Mouse (Mus musculus) layer of hippocampus, adult 8-10 months (tissue): ENCODE results near the gene Nat14. TPM values are rescaled to one million over a fixed set of nuclear protein-coding genes. Genes with fewer than 3 reads are reported as not detected.
A peak's percentile ranks its signal among the peaks of the same experiment; 100 is the strongest.
"Not testable (repeated sequence)": the region's sequence is repeated elsewhere in the genome, so short reads cannot be mapped to it uniquely, and the experiment has no call there.

Source experiments
- DNase-seq, 2 experiments: peaks; one replicate each; pipeline ENCODE4 v3.0.0; 2022; ENCODE audit warnings: low spot score in 2 of 2
- total RNA-seq, 4 experiments: library from RNA; stranded (reverse); gene quantifications; 2 replicates each; pipeline ENCODE4 v1.2.4; 2022

Nat14 gene
- 100 to 1,000 TPM in 2 of 4 experiments, 10 to 100 TPM in 2; 89.9 to 111 (median 102) TPM for total RNA-seq

- no peak for DNase-seq
These were observed at the start of gene Nat14 for GRCm38 (mm10) chr7:4921824-4922482. Gene Nat14 (plus strand): TSS chr7:4922028.

DNA sequence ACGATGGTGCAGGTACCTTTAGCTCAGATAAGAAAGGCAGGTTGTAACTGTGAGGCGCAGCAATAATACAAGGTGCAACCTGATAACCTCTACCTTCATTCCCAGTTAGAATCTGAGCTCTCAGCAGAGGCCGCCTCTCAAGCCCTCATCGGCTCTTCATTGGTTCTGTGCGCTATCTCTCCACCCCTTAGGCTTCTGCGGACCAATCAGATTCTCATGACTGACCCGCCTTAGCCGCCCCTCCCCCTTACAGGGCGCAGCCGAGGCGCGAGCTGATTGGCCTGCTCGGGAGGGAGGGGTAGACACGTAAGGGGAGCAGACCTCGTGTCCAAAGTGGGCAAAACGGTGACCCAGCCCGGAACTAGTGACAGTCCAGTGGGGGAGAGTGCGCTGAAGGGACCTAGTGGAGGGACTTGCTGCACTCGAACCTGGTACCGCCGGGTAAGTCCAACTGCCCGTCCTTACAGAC, 45.0 kb upstream of the Nat14 start, which contains the start of gene Isoc2a:
Isoc2a (plus strand) TSS at position 401 of the 469 bp plus-strand sequence.
- DNase-seq = peak; percentile 84 to 90

DNA sequence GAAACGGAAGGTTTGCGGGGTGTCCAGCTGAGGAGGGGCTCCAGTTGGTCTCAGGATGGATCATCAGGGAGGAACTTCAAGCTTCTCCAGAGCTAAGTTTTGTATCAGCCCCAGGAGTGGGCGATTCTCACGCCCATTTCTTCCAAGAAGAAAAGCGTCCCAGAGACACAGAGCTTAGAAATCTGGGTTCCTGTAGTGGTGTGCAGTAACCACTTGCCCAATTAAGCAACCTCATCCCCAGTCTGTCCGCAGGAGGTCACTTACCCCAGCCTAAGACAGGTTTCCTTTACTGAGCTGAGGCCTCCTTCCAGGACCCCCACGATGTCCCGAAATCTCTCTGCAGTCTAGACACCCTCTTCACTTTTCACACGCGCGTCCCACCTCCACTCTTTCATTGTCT, 44.6 kb upstream of the Nat14 start:
- DNase-seq = no peak

GRCm38 (mm10) chr7:4878186-4878585, 43.6 kb upstream of the Nat14 start:
- DNase-seq = no peak

GRCm38 (mm10) chr7:4879036-4879435, 42.8 kb upstream of the Nat14 start:
- not testable (repeated sequence) for DNase-seq

- no peak for DNase-seq
These were observed 35.1 kb upstream of the Nat14 start for GRCm38 (mm10) chr7:4886680-4887079.

- no peak for DNase-seq
These were observed 26.6 kb upstream of the Nat14 start for GRCm38 (mm10) chr7:4895186-4895585.

GRCm38 (mm10) chr7:4898851-4899648, 22.8 kb upstream of the Nat14 start:
- no peak for DNase-seq

DNA sequence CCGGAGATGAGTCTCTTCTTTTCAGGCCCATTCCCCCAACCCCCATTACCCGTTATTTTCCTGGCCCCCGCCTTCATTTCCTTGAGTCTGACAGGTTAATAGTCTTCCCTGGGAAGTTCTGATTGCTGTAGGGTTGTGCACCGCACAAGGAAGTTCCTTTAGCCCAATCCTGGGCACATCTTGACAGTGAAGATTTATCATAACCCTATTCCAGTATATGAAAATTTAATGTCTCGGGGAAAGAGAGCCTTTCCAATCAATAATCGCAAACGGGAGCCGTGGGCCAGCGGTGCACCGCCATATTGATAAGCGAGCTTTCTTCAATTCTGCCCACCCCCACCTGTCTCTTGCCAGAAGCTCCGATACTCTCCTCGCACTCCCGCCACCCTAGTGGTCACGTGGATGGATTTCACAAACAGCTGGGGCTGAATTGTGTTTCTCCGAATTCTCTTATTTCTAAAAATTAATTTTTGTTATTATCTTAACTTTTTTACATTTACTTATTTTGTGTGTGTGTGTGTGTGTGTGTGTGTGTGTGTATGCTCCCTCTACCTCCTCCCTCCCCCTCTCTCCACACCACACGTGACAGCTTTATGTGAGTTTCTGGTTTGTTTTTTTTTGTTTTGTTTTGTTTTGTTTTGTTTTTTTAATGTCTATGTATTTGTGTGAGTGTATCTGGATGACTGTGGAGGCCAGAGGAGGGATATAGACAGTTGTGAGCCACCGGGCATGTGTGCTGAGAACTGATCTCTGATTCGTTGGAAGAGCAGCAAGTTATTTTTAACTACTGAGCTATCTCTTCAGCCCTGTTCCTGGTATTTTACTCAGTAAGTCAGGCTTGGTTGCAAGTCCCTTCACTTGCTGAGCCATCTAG, 21.9 kb upstream of the Nat14 start:
- DNase-seq = no peak

- DNase-seq = no peak
These were observed 21.3 kb upstream of the Nat14 start for GRCm38 (mm10) chr7:4900523-4900851.

DNA sequence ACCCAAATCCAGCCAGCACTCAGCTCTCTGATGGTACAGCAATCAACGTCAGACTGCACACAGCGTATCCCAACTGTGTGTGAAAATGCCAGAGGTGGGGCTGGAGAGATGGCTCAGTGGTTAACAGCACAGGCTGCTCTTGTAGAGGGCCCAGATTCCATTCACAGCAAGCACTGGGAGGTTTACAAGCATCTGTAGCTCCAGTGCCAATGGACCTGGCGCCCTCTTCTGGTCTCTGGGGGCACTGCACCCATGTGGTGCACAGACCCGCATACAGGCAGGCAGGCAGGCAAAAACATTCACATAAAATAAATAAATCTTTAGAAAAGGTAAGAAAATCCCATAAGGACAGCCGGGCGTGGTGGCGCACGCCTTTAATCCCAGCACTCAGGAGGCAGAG, 20.7 kb upstream of the Nat14 start:
- DNase-seq = no peak

- no peak for DNase-seq
These were observed 19.4 kb upstream of the Nat14 start for GRCm38 (mm10) chr7:4902404-4902803.

DNA sequence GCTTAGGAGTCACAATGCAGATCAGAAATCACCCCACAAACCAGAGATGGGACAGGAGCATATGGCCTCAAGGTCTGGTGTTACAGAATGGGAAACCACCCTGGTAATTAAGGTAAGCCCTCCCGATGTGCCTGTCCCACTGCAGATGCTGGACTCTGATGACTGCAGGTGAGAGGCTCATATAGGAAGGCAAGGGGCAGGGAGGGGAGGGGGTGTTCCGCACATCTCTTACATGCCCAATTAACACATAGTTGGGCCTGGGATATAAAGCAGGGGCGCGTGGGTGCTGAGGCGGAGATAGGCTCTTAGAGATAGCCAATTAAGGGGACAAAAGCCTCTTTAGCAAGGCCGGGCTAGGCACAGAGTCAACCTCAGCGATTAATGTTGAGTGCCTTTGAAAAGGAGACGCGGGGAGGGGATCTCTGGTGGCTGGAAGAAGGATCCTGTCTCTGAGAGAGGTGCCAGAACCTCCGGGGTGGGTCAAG, 15.3 kb upstream of the Nat14 start, which contains the start of gene Gm36210:
Gm36210 (minus strand) TSS at position 51 of the 485 bp plus-strand sequence.
- DNase-seq = no peak

- no peak for DNase-seq
These were observed 10.3 kb upstream of the Nat14 start for GRCm38 (mm10) chr7:4911561-4911960.

GRCm38 (mm10) chr7:4912248-4912647, 9.6 kb upstream of the Nat14 start:
- no peak for DNase-seq

- DNase-seq = peak; percentile 88 to 93
These were observed 6.7 kb upstream of the Nat14 start, which contains the start of gene Zfp628 for GRCm38 (mm10) chr7:4915007-4915665. Gene Zfp628 (plus strand): TSS chr7:4915217.

DNA sequence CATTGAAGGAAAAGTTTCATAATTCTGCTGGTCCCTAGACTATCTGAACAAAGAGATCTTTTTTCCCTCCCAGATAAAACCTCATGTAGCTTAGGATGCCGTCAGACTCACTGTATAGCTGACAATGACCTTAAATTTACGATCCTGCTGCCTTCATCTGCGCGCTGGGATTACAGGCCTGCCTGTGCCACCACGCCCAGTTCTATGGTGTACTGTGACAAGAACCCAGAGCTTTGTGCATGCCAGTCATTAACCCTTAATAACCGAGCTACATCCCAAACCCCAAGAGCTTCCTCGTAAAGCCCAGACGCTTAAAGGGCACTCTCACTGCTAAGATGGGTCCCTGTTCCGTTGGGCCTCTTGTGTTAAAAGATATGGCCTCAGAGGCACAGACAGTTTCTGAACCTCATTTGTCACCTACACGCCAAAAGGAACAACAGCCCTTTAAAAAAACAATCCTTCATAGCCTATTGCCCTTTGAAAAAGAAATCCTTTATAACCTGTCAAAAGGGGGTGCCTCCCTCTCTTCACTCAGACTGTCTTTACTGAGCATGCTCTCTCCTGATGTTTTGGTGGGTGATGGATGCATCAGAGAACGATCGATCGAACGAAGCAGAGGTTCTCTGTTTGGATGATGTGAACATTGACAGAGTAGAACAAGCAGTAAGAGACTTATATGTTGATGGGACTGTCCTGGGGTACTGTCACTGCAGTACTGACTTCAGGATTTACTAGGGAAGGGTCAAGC, 6.0 kb upstream of the Nat14 start:
- DNase-seq = peak in 1 of 2 experiments; percentile 42

- DNase-seq = no peak
These were observed 4.3 kb upstream of the Nat14 start for GRCm38 (mm10) chr7:4917494-4917893.

DNA sequence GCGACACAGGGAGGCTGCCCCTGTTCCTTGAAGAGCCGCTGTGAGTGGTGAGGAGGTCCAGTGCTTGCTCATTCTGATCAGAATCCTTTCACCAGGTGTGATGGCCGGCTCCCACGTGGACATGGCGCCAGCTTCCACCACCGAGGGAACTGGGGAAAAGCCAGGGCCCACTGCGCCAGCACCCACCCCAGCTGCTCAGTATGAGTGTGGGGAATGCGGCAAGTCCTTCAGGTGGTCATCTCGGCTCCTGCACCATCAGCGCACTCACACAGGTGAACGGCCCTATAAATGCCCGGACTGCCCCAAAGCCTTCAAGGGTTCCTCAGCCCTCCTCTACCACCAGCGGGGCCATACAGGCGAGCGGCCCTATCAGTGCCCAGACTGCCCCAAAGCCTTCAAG, 3.1 kb upstream of the Nat14 start:
- no peak for DNase-seq

- DNase-seq = no peak
These were observed 2.7 kb upstream of the Nat14 start for GRCm38 (mm10) chr7:4919096-4919495.
